Mouse (Mus musculus) midbrain, embryonic 11.5 days (tissue): Measurements from ENCODE around the gene Gm49358. TPM values are rescaled to one million over a fixed set of nuclear protein-coding genes. Genes with fewer than 3 reads are reported as not detected.
A peak's percentile ranks its signal among the peaks of the same experiment; 100 is the strongest.

ENCODE experiments used
- ATAC-seq: fragments of 200-750 bp; cut with Nextera tagmentation; 2 replicates; pipeline ENCODE4 v1.8.0; 2017; ENCODE audit warnings: moderate TSS enrichment, moderate library complexity; ENCODE audit not compliant: low FRiP score
- DNase-seq: peaks from one replicate; pipeline ENCODE4 v3.0.0; 2015; ENCODE audit warnings: low spot score; ENCODE audit errors: missing footprints
- H3K27ac ChIP-seq: fragments of 300-500 bp; sonication (generic); 2 replicates; pipeline ENCODE4 v1.5.1; 2014; ENCODE audit warnings: low read depth, low read length
- H3K27me3 ChIP-seq: fragments of 300-500 bp; sonication (generic); 2 replicates; pipeline ENCODE4 v1.6.1; 2014; ENCODE audit warnings: mild to moderate bottlenecking, low read length, moderate library complexity, mixed read lengths; ENCODE audit not compliant: control insufficient read depth, insufficient read depth
- H3K36me3 ChIP-seq: fragments of 300-500 bp; sonication (generic); 2 replicates; pipeline ENCODE4 v1.6.1; 2014; ENCODE audit warnings: mild to moderate bottlenecking, low read length, moderate library complexity, mixed read lengths; ENCODE audit not compliant: control insufficient read depth, insufficient read depth
- H3K4me1 ChIP-seq: fragments of 300-500 bp; sonication (generic); 2 replicates; pipeline ENCODE4 v1.6.1; 2014; ENCODE audit warnings: low read length; ENCODE audit not compliant: control insufficient read depth, insufficient read depth
- H3K4me2 ChIP-seq: fragments of 300-500 bp; sonication (generic); 2 replicates; pipeline ENCODE4 v1.6.1; 2014; ENCODE audit warnings: mild to moderate bottlenecking, moderate library complexity
- H3K4me3 ChIP-seq: fragments of 300-500 bp; sonication (generic); 2 replicates; pipeline ENCODE4 v1.5.1; 2014; ENCODE audit warnings: low read depth, low read length
- H3K9ac ChIP-seq: fragments of 300-500 bp; sonication (generic); 2 replicates; pipeline ENCODE4 v1.6.1; 2014; ENCODE audit warnings: low read length
- H3K9me3 ChIP-seq: fragments of 300-500 bp; sonication (generic); 2 replicates; pipeline ENCODE4 v1.6.1; 2016; ENCODE audit warnings: low read length; ENCODE audit not compliant: control insufficient read depth
- WGBS: fragments of 180-500 bp; shearing (Covaris S2); extraction: QIAGEN DNeasy Blood & Tissue Kit; methylation state at CpG from one replicate; pipeline ENCODE4 v1.1.7; 2014; 5-methylcytosine and 5-hydroxymethylcytosine counted together
- polyA plus RNA-seq: library from polyadenylated mRNA; unstranded; fragments of >200 nt; fragmentation: Nextera tagmentation; extraction: Ambion mirVana; gene quantifications from 2 replicates; pipeline ENCODE4 v1.2.1, GENCODE M21; 2014

The Gm49358 gene
- polyA plus RNA-seq, 1 experiment from 2014 or later: not detected

DNA sequence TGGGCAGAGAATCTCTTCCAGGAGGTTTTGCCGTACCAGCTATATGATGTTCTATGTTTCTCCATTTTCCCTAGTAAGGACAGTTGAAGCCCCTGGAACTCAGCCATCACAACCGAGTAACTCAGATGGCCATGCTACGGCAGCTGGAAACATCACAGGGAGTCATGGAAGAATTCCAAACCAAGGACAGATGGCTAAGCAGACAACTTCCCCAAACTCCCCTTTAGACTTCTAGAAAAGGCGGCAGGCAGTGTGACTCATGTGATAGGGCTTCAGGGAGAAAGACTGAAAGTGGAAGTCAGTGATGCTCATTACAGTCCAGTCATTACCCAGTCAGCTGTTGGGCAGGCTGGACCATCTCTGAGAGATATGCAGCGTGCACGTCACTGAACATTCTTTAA, 8.5 kb downstream of the Gm49358 start:
- Histone ChIP-seq H3K4me3 (no peak overlapping the region), H3K9me3 (no peaks in the 10 kb centered on the region), H3K27me3 (no peaks in the 10 kb centered on the region), H3K4me1 (0 out of 2 replicates have a peak, but pooled peaks cover 4% of the 10 kb centered on the region), H3K27ac (no peak overlapping the region), H3K9ac (no peak overlapping the region), H3K4me2 (no peak overlapping the region), H3K36me3 (no peaks in the 10 kb centered on the region)
- WGBS: 83% methylated on average over 6 of the region's 6 CpGs
- DNase-seq (no peak), ATAC-seq (no peak)

DNA sequence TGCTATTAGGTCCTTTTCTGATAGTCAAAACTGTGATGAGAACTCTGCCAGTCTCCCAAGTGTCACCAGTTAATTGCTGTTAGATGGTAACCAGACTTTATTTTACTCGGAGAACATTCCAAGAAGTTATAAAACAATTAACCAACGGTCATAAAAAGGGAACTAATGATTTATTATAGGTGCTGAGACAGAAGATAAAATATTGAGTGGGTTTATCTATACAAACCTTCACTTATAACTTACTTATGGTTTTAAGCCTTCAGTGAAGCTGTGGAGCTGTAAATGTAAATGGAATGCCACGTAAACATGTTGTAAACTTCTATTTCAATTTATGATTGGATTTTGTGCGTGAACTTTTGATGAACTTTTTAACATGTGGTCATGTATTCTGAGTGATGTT, 9.6 kb downstream of the Gm49358 start:
- Histone ChIP-seq H3K4me2 (no peak overlapping the region), H3K9ac (no peak overlapping the region), H3K4me3 (no peak overlapping the region), H3K36me3 (no peaks in the 10 kb centered on the region), H3K4me1 (peaks cover 10% of the 10 kb centered on the region), H3K9me3 (no peaks in the 10 kb centered on the region), H3K27me3 (no peaks in the 10 kb centered on the region; the same call in 1 of the 2 replicates), H3K27ac (no peak overlapping the region)
- ATAC-seq (no peak), DNase-seq (peak; percentile 51)
- WGBS: 80% methylated on average over 4 of the region's 4 CpGs

DNA sequence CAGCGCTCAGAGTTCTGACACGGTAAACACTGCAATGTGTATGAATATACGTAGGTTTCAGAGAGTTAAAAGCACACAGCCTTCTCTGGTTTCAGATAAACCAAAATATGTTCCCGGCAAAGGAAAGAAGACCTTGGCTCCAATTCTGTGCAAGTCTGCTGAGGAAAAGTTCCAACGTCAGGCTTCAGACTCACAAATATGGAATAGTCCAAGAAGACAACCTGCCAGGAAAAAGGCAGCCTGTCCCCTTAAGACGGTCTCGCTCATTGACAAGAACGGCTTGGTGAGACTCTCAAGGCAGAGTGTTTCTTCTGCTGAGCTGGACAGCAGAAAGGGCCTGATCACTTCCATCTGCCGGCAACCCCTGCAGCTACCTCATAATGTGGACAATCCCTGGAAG, 12.5 kb downstream of the Gm49358 start:
- H3K4me1 ChIP-seq: peaks cover 10% of the 10 kb centered on the region
- peaks cover 9% of the 10 kb centered on the region for H3K27me3 ChIP-seq
- H3K4me2 ChIP-seq: no peak overlapping the region
- WGBS: 84% methylated on average over 9 of the region's 9 CpGs
- H3K9ac ChIP-seq: no peak overlapping the region
- H3K27ac ChIP-seq: no peak overlapping the region
- no peaks in the 10 kb centered on the region for H3K36me3 ChIP-seq
- ATAC-seq: no peak
- no peaks in the 10 kb centered on the region for H3K9me3 ChIP-seq
- no peak overlapping the region for H3K4me3 ChIP-seq
- peak; percentile 31 for DNase-seq

DNA sequence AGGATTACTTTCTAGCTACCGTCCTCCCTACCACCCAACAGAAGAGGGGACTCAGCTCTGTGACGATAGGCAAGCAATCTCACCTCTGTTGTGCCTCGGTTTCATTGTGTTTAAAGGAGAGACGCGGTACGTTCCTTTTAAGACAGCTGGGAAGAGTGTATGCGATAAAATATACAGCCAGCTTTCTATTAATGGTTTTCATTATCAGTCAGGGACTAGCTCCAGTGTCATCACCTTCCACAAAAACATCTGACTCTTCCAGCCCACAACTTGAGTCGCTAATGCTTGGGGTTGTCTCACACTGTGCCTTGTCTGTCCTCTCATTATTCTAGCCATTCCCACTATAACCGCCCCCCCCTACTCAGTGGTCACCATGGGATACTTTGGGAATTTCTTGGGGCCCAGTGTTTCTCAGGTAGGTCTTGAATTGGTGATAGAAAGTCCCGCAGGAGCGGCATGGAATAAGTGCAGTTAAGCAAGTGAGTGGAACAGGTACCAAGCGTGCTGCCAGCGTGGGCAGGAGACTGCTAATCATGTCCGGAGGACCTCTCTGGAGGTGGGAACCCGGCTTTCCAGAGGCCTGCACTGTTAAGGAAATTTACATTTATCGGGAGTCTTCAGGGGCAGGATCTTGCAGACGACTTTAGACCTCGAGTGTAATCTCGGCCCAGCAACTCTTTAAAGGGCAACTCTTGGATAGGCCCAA, 14.0 kb downstream of the Gm49358 start:
- Histone ChIP-seq H3K4me2 (peak overlapping the region; percentile 100), H3K36me3 (no peaks in the 10 kb centered on the region), H3K4me1 (peaks cover 17% of the 10 kb centered on the region), H3K9me3 (no peaks in the 10 kb centered on the region), H3K27ac (no peak overlapping the region), H3K9ac (peak overlapping the region; percentile 64), H3K4me3 (peak overlapping the region; percentile 53), H3K27me3 (peaks cover 9% of the 10 kb centered on the region)
- no peak for DNase-seq
- WGBS: 43% methylated on average over 19 of the region's 19 CpGs
- ATAC-seq: no peak

DNA sequence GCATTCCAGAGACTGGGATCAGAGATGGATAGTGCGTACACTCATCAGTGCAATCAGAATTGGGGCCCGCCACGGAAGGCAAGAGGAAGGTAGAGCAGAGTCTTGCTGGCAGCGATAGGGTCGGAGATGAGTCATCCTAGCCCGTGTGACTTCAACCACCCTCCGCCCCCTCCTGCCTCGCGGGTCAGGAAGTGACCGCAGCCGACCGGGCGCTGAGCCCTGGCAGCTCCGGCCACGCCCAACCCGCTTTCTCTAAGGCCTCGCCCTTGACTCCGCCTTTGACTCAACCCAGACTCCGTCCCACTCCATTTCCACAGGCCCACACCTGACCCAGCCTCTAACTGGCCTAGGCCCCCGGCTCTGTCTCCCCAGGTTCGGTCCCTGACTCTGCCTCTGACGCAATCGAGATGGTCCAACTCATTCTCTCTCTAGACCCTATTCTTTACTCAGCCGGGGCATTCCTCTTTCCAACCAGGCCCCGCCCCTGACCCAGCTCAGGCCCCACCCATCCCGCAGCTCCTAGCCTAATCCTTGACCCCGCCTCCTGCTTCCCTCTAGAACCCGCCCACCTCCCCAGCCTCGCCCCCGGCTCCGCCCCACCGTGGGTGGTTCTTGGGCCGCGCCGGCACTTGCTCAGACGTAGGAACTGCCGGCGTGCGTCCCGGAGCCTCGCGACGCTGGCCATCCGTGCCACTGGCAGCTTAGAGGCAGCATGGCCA, 14.8 kb downstream of the Gm49358 start, which contains the start of gene Nt5dc3:
Gene Nt5dc3, plus strand, starts transcription at position 608 of the 719 bp plus-strand sequence.
- Histone ChIP-seq H3K36me3 (no peaks in the 10 kb centered on the region), H3K27ac (no peak within 1 kb of the TSS), H3K4me3 (peak within 1 kb of the TSS; percentile 53), H3K9ac (peak within 1 kb of the TSS; percentile 65), H3K4me2 (peak within 1 kb of the TSS; percentile 100), H3K9me3 (no peaks in the 10 kb centered on the region), H3K27me3 (peaks cover 9% of the 10 kb centered on the region), H3K4me1 (peaks cover 17% of the 10 kb centered on the region)
- ATAC-seq (peak; percentile 96), DNase-seq (peak; percentile 99)
- WGBS: under 1% methylated on average over 42 of the region's 44 CpGs

DNA sequence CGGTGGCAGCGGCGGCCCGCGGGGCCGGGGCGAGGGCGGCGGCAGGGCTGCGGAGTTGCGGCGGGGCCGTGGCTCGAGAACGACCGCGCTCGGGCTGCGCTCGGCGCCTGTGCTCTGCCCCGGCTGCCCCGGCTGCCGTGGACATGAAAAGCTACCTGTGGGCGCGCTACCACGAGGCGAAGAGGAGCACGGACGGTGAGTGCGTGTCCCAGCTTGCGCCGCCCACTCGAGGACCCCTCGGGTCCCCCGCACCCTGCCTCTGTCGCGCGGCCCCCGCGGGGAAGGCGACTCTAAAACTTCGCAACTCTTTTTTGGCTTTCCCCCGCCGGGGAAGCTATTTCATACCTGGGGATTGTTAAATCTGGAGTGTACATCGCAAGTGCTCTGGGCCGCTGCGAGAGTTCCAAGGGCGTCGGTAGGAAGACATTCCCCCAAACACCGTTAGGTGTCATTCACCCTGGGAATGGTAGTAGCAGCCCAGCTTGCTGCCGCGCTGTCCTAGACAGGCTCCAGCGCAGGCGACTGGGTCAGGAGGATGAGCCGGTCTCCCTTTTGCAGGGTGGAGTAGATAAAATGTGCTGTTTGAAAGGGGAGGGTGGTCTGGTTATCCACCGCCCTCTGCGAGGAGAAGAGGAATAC, 15.5 kb downstream of the Gm49358 start:
- peak overlapping the region; percentile 100 for H3K4me2 ChIP-seq
- H3K27ac ChIP-seq: no peak overlapping the region
- no peaks in the 10 kb centered on the region for H3K9me3 ChIP-seq
- no peaks in the 10 kb centered on the region for H3K36me3 ChIP-seq
- DNase-seq (no peak), ATAC-seq (peak; percentile 63)
- H3K9ac ChIP-seq: peak overlapping the region; percentile 65
- H3K4me3 ChIP-seq: peak overlapping the region; percentile 53
- peaks cover 9% of the 10 kb centered on the region for H3K27me3 ChIP-seq
- under 1% methylated on average over 39 of the region's 58 CpGs for WGBS
- peaks cover 17% of the 10 kb centered on the region for H3K4me1 ChIP-seq

DNA sequence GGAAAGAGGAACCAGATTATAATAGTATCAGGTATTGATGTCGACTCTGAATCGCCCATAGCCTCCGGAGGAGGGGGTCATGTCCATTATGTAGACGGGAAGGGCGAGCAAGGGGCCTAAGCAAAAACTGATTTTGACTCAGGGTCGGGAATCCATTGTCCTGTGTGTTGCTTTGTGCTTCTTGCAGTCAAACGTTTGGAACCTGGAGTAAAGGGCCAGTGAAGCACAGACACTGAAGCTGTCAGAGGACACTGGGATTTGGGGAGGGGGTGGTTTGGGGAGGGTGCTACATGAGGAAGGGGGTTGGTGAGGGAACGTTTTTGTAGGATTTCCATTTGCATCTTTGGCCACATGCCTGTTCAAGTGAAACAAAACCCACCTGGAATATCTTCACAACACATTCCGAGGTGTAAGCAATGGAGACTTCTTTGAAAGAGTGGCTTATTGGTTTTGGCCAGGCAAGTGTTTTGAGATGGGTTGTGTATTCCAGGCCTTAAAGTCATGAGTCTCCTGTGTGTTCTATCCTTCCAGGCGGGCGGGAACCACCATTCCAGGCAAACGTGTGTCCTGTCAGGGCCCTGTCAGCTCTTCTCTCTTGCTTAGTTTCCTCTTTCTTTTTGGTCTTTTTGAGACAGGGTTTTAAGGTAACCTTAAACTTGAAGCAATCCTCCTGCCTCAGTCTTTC, 16.2 kb downstream of the Gm49358 start:
- Histone ChIP-seq H3K27me3 (peaks cover 9% of the 10 kb centered on the region), H3K9ac (peak overlapping the region; percentile 65), H3K4me2 (peak overlapping the region; percentile 100), H3K4me3 (peak overlapping the region; percentile 53), H3K36me3 (no peaks in the 10 kb centered on the region), H3K9me3 (no peaks in the 10 kb centered on the region), H3K27ac (no peak overlapping the region), H3K4me1 (peaks cover 17% of the 10 kb centered on the region)
- DNase-seq: peak; percentile 92
- no peak for ATAC-seq
- WGBS: 19% methylated on average over 12 of the region's 12 CpGs

DNA sequence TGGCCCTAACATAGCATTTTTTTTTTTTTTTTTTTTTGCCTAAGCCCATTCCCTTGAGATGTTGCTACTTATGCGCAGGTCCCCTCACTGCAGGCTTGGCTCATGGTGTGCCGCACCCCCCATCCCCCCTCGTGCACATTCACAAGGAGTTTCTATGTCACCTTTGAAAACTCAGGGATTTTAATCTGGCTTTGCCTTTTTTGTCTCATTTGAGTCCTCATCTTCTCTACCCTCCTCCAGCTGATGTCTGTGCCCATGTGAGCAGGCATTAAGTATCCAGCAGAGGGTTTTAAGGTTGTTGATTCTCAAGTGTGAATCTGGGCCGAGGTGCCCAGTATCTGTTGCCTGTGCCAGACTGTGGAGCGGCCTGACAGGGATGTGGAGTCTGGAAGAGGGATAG, 17.9 kb downstream of the Gm49358 start:
- Histone ChIP-seq H3K4me2 (no peak overlapping the region), H3K9me3 (no peaks in the 10 kb centered on the region), H3K27ac (no peak overlapping the region), H3K27me3 (peaks cover 9% of the 10 kb centered on the region), H3K36me3 (no peaks in the 10 kb centered on the region), H3K9ac (0 out of 2 replicates have a peak overlapping the region, but pooled peaks have one; percentile 6), H3K4me3 (no peak overlapping the region), H3K4me1 (peaks cover 17% of the 10 kb centered on the region)
- WGBS: 23% methylated on average over 5 of the region's 5 CpGs
- ATAC-seq: no peak
- DNase-seq: peak; percentile 59
